17 mouse cellular contexts compared by ENCODE assay signal in genomic region chr5:128267366-128267765, GRCm38 (mm10).
DNase-seq lines count a peak whose midpoint lies in the region; ATAC-seq lines count a peak whose summit lies in the region.
"Had no signal": no experiment of that assay in that cellular context is flagged by ENCODE, and none has a peak within 500 bp of the region (broad histone marks: within the 10 kb centered on the region; RNA-seq: fewer than 3 reads in every experiment).

No protein-coding gene starts in this region.

- peak; percentile 92 for ATAC-seq in frontal cortex, adult (ENCODE audit: low TSS enrichment)
- ATAC-seq: CD4-positive, CD25-positive, alpha-beta regulatory T cell, adult 4 months; forebrain, embryonic 15.5 days had no signal

- intact Hi-C loops in left cerebral cortex, postnatal 36 days (cut with DNase I): no loop called here

- no peak for DNase-seq in frontal cortex, postnatal 10 days (ENCODE audit: low spot score in 2 of 2)
- peak; percentile 25 for DNase-seq in right cerebral cortex, adult 18-20 months
- no peak for DNase-seq in right cerebral cortex, postnatal 14 days
- DNase-seq in left cerebral cortex, postnatal 36 days (ENCODE audit: low spot score in 2 of 2): peak; percentile 23 to 30
- DNase-seq in ovary, adult 18-20 months (ENCODE audit: low spot score): no peak
- DNase-seq in adrenal gland, adult 2 months: no peak
- DNase-seq: adrenal gland, postnatal 10 days; B cell, adult 2 months; cerebellum, adult 11-12 months; cerebellum, adult 9-10 months; cerebellum, postnatal 25 days; gastrocnemius, postnatal 36 days; heart, adult 11 months; heart, postnatal 36 days had no signal

Comparison
In these comparisons a context has a peak if more than half of its experiments do, and no peak if none do; other contexts are left out.
1. DNase-seq: peak in right cerebral cortex, adult 18-20 months (single experiment) and left cerebral cortex, postnatal 36 days (2 of 2); none in frontal cortex, postnatal 10 days (0 of 2), right cerebral cortex, postnatal 14 days (single experiment), ovary, adult 18-20 months (single experiment) and adrenal gland, adult 2 months (single experiment).